Mouse (Mus musculus) embryonic fibroblast, embryonic 13.5 days (primary cell): ENCODE data around the gene Pkd1l3.

Source experiments
- CTCF ChIP-seq: IDR thresholded peaks from 2 replicates; pipeline ENCODE4 v1.5.1; 2011; ENCODE audit warnings: mild to moderate bottlenecking, control low read depth, low read length, moderate library complexity, borderline replicate concordance; ENCODE audit not compliant: insufficient read depth
- POLR2A ChIP-seq: IDR thresholded peaks from 2 replicates; pipeline ENCODE4 v1.6.1; 2011; ENCODE audit warnings: low read depth, mild to moderate bottlenecking, control low read depth, low read length, moderate library complexity

DNA sequence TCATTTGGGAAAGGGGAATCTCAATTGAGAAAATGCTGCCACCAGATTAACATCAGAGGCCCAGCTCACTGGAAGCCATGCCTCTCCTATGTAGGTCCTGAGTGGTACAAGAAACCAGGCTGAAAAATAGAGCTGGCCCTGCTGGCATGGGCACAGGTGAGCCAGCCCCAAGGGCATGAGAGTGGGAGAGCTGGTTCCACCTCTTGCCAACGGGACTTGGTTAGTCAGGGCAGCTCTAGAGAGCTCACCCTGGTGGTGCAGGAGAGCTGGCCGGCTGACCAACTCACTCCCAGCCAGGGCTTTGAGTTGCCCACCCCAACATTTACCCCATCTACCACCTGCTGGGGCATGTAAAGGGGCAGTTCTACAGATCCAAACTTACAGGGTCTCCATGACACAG, 59.3 kb downstream of the Pkd1l3 start:
- TF ChIP-seq POLR2A (no peak), CTCF (no peak)
